Mouse (Mus musculus) heart, postnatal 0 days (tissue): ENCODE results near the gene Slc10a1. TPM values are rescaled to one million over a fixed set of nuclear protein-coding genes. Genes with fewer than 3 reads are reported as not detected.
"Not testable (repeated sequence)": the region's sequence is repeated elsewhere in the genome, so short reads cannot be mapped to it uniquely, and the experiment has no call there.

ENCODE experiments used
- ATAC-seq: fragments of 200-750 bp; cut with Nextera tagmentation; 2 replicates; pipeline ENCODE4 v1.8.0; 2017; ENCODE audit warnings: low read depth, moderate number of reproducible peaks, moderate library complexity; ENCODE audit not compliant: insufficient read depth
- DNase-seq: peaks from one replicate; pipeline ENCODE4 v3.0.0-alpha.2; 2016; ENCODE audit warnings: low spot score
- H3K27ac ChIP-seq: fragments of 300-500 bp; sonication (generic); 2 replicates; pipeline ENCODE4 v1.5.1; 2014; ENCODE audit warnings: low read depth, mild to moderate bottlenecking
- H3K27me3 ChIP-seq: fragments of 300-500 bp; sonication (generic); 2 replicates; pipeline ENCODE4 v1.6.1; 2014; ENCODE audit warnings: low read length, mixed read lengths; ENCODE audit not compliant: control insufficient read depth, insufficient read depth
- H3K36me3 ChIP-seq: fragments of 300-500 bp; sonication (generic); replicated peaks from 2 replicates; pipeline ENCODE4 v1.6.1; 2014; ENCODE audit warnings: low read length, mixed read lengths; ENCODE audit not compliant: control insufficient read depth, insufficient read depth
- H3K4me1 ChIP-seq: fragments of 300-500 bp; sonication (generic); 2 replicates; pipeline ENCODE4 v1.6.1; 2014; ENCODE audit warnings: antibody characterized with exemption; ENCODE audit not compliant: control insufficient read depth, insufficient read depth
- H3K4me2 ChIP-seq: fragments of 300-500 bp; sonication (generic); 2 replicates; pipeline ENCODE4 v1.6.1; 2014; ENCODE audit warnings: low read depth, mild to moderate bottlenecking, low read length, moderate library complexity
- H3K4me3 ChIP-seq: fragments of 300-500 bp; sonication (generic); 2 replicates; pipeline ENCODE4 v1.5.1; 2014; ENCODE audit warnings: low read depth, low read length
- H3K9ac ChIP-seq: fragments of 300-500 bp; sonication (generic); replicated peaks from 2 replicates; pipeline ENCODE4 v1.6.1; 2014; ENCODE audit warnings: low read depth, low read length, mixed read lengths
- H3K9me3 ChIP-seq: fragments of 300-500 bp; sonication (generic); replicated peaks from 2 replicates; pipeline ENCODE4 v1.6.1; 2016; ENCODE audit warnings: low read length; ENCODE audit not compliant: control insufficient read depth
- CTCF ChIP-seq: IDR thresholded peaks from 2 replicates; pipeline ENCODE4 v1.5.1; 2016; ENCODE audit warnings: antibody characterized with exemption, control low read depth, low read depth
- EP300 ChIP-seq: IDR thresholded peaks from 2 replicates; pipeline ENCODE4 v1.6.1; 2016; ENCODE audit warnings: antibody characterized with exemption, low read depth
- WGBS: fragments of 180-500 bp; shearing (Covaris S2); extraction: QIAGEN DNeasy Blood & Tissue Kit; methylation state at CpG from one replicate; pipeline ENCODE4 v1.1.7; 2014; 5-methylcytosine and 5-hydroxymethylcytosine counted together
- polyA plus RNA-seq: library from polyadenylated mRNA; unstranded; fragments of >200 nt; fragmentation: Nextera tagmentation; extraction: Ambion mirVana; gene quantifications from 2 replicates; pipeline ENCODE4 v1.2.1, GENCODE M21; 2015
- total RNA-seq: library from RNA; depleted of rRNA; stranded (reverse); fragments of >200 nt; gene quantifications from 2 replicates; pipeline ENCODE4 v1.2.3, GENCODE M21; 2014; ENCODE audit warnings: low replicate concordance

Slc10a1 gene
- total and polyA plus RNA-seq, 2 experiments from 2014 or later, result 0.37 TPM; not detected in 1

GRCm38 (mm10) chr12:80951640-80952219 is 16.8 kb downstream of the Slc10a1 start:
- no peak for TF ChIP-seq EP300
- TF ChIP-seq CTCF, result no peak
- no peak for ATAC-seq

DNA sequence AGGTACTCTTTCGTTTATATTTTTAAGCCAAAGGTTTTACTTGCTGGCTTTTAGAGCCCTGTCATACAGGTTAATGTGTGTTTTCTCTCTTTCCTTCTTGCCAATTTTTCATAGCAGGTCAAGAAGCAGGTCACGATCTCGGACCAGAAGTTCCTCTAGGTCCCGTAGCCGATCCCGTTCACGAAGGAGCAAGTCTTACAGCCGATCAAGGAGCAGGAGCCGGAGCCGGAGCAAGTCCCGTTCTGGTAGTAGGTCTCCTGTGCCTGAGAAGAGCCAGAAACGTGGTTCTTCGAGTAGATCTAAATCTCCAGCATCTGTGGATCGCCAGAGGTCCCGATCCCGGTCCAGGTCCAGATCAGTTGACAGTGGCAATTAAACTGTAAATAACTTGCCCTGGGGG is 18.9 kb downstream of the Slc10a1 start:
- DNase-seq, H3K9me3 ChIP-seq, ATAC-seq, H3K27me3 ChIP-seq, H3K4me2 ChIP-seq, H3K27ac ChIP-seq, H3K9ac ChIP-seq, H3K4me3 ChIP-seq, H3K4me1 ChIP-seq: not testable (repeated sequence)
- 89% methylated on average over 15 of the region's 16 CpGs for WGBS
- H3K36me3 ChIP-seq, result peaks cover 71% of the 10 kb centered on the region

More at GRCm38 (mm10) chr12:80951640-80952219, 16.8 kb downstream of the Slc10a1 start:
- Histone ChIP-seq H3K36me3 (peaks cover 87% of the 10 kb centered on the region), H3K4me1 (peaks cover 5% of the 10 kb centered on the region; the same call in 1 of the 2 replicates), H3K9ac (no peak overlapping the region), H3K27me3 (no peaks in the 10 kb centered on the region), H3K4me3 (no peak overlapping the region), H3K9me3 (no peaks in the 10 kb centered on the region), H3K27ac (no peak overlapping the region), H3K4me2 (no peak overlapping the region)
- no peak for DNase-seq
- WGBS, result 84% methylated on average over 3 of the region's 3 CpGs

- Histone ChIP-seq H3K27me3 (no peaks in the 10 kb centered on the region), H3K4me1 (peaks cover 7% of the 10 kb centered on the region; the same call in 1 of the 2 replicates), H3K9me3 (no peaks in the 10 kb centered on the region), H3K36me3 (peaks cover 57% of the 10 kb centered on the region), H3K27ac (no peak overlapping the region), H3K4me3 (no peak overlapping the region), H3K9ac (no peak overlapping the region), H3K4me2 (no peak overlapping the region)
- TF ChIP-seq EP300 (no peak), CTCF (no peak)
- DNase-seq (no peak), ATAC-seq (no peak)
- WGBS, result 86% methylated on average over 18 of the region's 18 CpGs
Measured at GRCm38 (mm10) chr12:80948202-80948601, 20.3 kb downstream of the Slc10a1 start.

- ATAC-seq (peak; percentile 95), DNase-seq (peak; percentile 95)
- WGBS, result 0% methylated on average over 30 of the region's 47 CpGs
- H3K9ac ChIP-seq, result peak overlapping the region; percentile 100
- peak overlapping the region; percentile 86 for H3K4me2 ChIP-seq
- H3K27me3 ChIP-seq, result no peaks in the 10 kb centered on the region
- no peak for TF ChIP-seq CTCF
- TF ChIP-seq EP300, result no peak; the same call in 1 of the 2 replicates
- H3K4me1 ChIP-seq, result peaks cover 7% of the 10 kb centered on the region; the same call in 1 of the 2 replicates
- H3K9me3 ChIP-seq, result no peaks in the 10 kb centered on the region
- H3K27ac ChIP-seq, result peak overlapping the region; percentile 100
- peaks cover 36% of the 10 kb centered on the region for H3K36me3 ChIP-seq
- peak overlapping the region; percentile 99 for H3K4me3 ChIP-seq
Measured at GRCm38 (mm10) chr12:80945996-80946355, 22.5 kb downstream of the Slc10a1 start.

- Histone ChIP-seq H3K4me1 (peaks cover 7% of the 10 kb centered on the region; the same call in 1 of the 2 replicates), H3K27me3 (no peaks in the 10 kb centered on the region), H3K9me3 (no peaks in the 10 kb centered on the region), H3K4me2 (peak within 1 kb of the TSS; percentile 86), H3K27ac (peak within 1 kb of the TSS; percentile 100), H3K4me3 (peak within 1 kb of the TSS; percentile 99), H3K9ac (peak within 1 kb of the TSS; percentile 100), H3K36me3 (peaks cover 31% of the 10 kb centered on the region)
- ATAC-seq (peak; percentile 89), DNase-seq (peak; percentile 95)
- WGBS, result under 1% methylated on average over 55 of the region's 57 CpGs
- TF ChIP-seq CTCF (peak; percentile 40), EP300 (peak; percentile 74; the same call in 1 of the 2 replicates)
Measured at GRCm38 (mm10) chr12:80945334-80945995, 23.0 kb downstream of the Slc10a1 start, which contains the start of gene Srsf5. Gene Srsf5 (plus strand): TSS chr12:80945504.

DNA sequence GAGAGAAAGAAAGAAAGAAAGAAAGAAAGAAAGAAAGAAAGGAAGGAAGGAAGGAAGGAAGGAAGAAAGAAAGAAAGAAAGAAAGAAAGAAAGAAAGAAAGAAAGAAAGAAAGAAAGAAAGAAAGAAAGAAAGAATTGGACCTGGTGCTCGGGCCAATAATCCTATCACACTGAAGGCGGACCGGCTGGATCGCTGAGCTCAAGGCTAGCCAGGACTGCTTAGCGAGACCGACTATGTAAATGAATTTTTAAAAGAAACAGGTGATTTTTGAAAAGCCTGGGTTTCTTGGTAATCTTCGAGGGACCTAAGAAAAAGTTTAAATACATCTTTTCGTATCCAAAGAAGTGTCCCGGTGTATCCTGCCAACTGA is 23.6 kb downstream of the Slc10a1 start:
- not testable (repeated sequence) for H3K27me3 ChIP-seq, DNase-seq, H3K9me3 ChIP-seq, H3K4me1 ChIP-seq
- peak overlapping the region; percentile 54 for H3K4me2 ChIP-seq
- H3K27ac ChIP-seq, result peak overlapping the region; percentile 100
- WGBS, result 0% methylated on average over 9 of the region's 9 CpGs
- H3K4me3 ChIP-seq, result peak overlapping the region; percentile 99
- peak; percentile 16; the same call in 1 of the 2 replicates for ATAC-seq
- H3K36me3 ChIP-seq, result peaks cover 30% of the 10 kb centered on the region
- H3K9ac ChIP-seq, result peak overlapping the region; percentile 100
